Mouse (Mus musculus): ENCODE measurements around the gene Prkcb.

The Prkcb gene

GRCm38 (mm10) chr7:122410873-122411272 is 122.3 kb downstream of the Prkcb start:
- DNase-seq = no peak

DNA sequence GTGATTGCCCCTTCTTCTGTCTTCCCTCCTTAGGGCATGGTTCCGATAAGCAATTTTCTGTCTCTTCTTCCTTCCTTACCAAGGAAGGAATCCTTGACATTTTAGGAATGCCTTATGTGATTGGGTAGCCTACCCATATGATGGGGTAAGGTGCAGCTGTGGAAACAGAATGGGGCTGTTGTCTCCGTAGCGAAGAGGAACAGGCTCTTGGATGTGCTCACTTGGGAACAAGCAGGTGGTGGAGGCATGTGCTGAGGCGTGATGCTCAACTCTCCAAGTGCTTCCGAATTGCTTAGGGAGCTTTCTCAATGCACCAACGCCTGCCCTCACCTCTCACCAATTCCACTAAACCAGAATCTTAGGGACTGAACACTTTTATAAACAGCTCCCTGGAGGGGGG is 124.7 kb downstream of the Prkcb start:
- DNase-seq = no peak

GRCm38 (mm10) chr7:122414146-122414545 is 125.6 kb downstream of the Prkcb start:
- DNase-seq = no peak

- DNase-seq = no peak
These were observed 126.1 kb downstream of the Prkcb start for GRCm38 (mm10) chr7:122414608-122415007.

DNA sequence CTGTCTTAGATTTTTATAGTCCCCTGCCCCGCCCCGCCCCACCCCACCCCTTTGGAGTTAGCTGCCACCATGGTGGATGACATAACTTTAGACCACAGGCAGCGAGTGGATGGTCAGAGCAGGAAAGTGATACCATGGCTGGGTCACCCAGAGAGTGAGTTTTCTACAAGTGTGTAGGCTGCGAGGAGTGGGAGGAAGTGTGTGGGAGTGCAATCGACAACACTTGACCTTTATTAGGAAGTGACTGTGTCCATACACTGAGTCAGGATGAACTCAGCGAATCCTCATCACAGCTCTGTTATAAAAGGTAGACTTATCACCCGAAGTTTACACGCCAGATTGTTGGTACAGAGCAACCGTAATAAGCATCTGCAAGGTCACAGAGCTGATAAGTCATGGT is 126.8 kb downstream of the Prkcb start:
- DNase-seq = no peak

GRCm38 (mm10) chr7:122415904-122416303 is 127.4 kb downstream of the Prkcb start:
- no peak for DNase-seq

DNA sequence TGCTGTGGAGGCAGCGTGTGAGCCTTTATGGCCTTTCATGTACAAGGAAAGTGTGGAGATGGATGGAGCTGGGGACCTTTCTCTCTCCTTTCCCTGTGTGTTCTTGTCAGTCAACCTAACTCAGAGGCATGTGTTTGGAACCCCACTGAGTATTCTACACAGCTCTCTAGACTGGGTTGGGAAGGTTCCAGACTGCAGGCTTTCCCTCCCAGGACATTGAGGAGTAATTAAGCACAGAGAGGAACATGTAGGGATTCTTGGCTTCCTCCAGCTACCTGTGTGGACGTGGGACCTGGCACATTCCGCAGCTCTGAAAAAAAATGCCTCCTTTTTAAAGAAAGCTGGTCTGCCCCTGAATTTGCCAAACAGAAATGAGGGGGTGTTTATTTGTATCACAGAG is 130.0 kb downstream of the Prkcb start:
- DNase-seq = no peak

- no peak for DNase-seq
These were observed 135.3 kb downstream of the Prkcb start for GRCm38 (mm10) chr7:122423816-122424215.

DNA sequence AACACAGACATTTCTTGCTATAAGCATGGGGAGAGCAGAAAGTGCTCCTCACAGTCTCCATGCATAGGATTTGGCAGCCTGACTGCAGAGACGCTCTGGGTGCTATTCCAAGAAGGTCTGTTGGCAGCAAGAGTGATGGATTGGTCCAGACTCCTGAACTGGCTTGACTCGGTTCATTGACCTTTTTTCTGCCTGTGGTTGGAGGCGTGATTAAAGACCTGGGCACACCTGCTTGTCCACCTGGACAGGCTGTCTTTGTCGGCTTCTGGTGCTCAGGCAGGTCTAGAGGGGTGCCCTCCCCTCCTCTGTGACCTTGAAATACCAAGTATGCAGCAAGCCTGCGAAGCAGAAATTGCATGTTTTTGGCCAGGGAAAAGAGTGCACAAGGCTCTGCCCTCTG is 140.6 kb downstream of the Prkcb start:
- DNase-seq = no peak

DNA sequence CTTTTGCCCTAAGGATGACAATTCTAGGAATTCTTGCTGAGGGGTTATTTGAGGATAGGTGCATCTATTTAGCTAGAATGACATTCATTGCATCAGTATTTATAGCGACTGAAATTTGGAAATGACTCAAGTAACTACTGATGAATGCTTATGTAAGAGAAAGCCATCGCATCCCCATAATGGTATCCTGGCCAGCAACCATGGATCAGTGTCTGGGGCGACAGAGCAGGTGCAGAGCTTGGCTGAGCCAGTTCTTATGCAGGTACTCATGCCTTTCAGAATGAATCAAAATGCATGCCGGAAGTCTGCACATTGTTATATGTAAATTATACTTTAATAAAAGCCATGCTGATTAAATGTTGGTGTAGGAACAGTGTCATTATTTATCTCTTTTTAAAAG is 143.8 kb downstream of the Prkcb start:
- DNase-seq = no peak

- DNase-seq = no peak
These were observed 144.8 kb downstream of the Prkcb start for GRCm38 (mm10) chr7:122433377-122433776.

GRCm38 (mm10) chr7:122434941-122435340 is 146.4 kb downstream of the Prkcb start:
- no peak for DNase-seq

GRCm38 (mm10) chr7:122435561-122435960 is 147.0 kb downstream of the Prkcb start:
- no peak for DNase-seq

DNA sequence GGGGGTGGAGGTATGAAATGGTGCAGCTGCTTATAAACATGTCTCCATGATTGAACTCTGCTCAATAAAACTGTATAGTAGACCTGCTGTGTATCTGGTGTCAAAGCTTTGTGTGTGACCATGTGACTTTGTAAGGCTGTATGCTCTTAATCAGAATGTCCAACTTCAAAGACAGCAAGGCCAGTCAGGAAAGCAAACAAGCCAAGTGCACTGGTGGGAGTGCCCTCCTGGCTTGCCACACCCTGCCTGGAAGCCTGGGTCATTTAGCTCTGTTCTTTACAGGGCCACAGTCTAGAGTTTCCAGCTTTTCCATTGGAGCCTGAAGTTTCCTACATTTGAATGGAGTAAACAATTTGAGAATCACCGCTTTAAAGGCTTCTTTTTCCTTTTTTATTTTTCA is 148.8 kb downstream of the Prkcb start:
- no peak for DNase-seq

DNA sequence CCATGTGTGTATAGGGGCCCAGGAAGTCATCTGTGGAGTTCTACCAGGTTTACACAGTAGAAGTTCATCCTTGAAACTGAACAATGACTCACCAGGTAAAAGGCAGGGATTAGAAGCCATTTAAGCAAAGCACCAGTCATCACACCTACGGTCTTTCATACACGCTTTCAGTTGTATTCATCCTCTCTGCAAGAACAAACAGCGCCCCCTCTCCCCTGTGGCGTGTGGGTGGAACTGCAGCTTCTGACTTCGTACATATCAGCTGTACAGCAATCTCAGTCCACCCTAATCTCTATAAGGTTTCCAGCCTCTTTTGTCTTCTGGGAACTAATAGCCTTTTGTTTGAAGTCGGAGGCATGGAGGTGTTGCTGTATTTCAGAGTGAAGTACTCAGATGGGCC is 156.5 kb downstream of the Prkcb start:
- DNase-seq = peak in 1 of 2 experiments; percentile 2

- DNase-seq = no peak
These were observed 164.1 kb downstream of the Prkcb start for GRCm38 (mm10) chr7:122452671-122453070.

- DNase-seq = peak; percentile 63 to 66
These were observed 170.8 kb downstream of the Prkcb start for GRCm38 (mm10) chr7:122459203-122459965.

DNA sequence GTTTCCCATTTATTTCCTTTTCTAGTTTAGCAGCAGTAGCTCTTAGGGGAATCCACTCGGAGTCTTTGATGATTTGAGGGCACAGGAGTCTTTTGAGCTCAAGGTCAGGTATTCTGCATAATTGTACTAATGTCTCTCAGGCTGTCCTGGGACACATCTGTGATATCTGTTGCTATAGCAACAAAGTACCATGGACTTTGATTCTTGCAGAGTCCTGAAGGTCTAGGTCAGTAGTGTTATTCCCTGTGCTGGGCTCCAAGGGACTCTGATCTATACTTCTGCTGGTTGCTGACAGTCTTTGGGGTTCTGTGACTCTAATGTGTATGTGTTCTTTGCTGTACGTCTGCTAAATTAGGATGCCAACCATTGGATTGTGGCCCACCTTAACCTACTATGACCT is 171.5 kb downstream of the Prkcb start:
- DNase-seq = no peak

- no peak for DNase-seq
These were observed 177.4 kb downstream of the Prkcb start for GRCm38 (mm10) chr7:122465823-122466549.

DNA sequence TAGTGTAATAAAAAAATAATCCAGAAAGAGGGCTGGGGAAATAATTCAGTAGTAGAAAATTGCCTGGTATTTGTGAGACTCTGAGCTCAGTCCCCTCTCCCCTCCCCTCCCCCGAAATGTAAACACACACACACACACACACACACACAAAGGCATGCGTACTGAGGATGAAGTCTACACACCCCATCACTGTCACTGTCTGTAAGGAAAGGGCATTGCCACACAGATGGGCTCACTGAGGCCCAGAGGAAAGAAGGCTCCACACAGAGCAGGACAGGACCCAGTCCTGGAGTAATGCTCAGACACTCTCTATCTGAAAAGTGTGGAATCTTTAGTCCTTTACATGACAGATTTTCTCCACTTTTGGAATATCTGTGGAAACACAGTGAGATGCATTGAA is 178.2 kb downstream of the Prkcb start:
- DNase-seq = no peak

- no peak for DNase-seq
These were observed 179.3 kb downstream of the Prkcb start for GRCm38 (mm10) chr7:122467831-122468230.

DNA sequence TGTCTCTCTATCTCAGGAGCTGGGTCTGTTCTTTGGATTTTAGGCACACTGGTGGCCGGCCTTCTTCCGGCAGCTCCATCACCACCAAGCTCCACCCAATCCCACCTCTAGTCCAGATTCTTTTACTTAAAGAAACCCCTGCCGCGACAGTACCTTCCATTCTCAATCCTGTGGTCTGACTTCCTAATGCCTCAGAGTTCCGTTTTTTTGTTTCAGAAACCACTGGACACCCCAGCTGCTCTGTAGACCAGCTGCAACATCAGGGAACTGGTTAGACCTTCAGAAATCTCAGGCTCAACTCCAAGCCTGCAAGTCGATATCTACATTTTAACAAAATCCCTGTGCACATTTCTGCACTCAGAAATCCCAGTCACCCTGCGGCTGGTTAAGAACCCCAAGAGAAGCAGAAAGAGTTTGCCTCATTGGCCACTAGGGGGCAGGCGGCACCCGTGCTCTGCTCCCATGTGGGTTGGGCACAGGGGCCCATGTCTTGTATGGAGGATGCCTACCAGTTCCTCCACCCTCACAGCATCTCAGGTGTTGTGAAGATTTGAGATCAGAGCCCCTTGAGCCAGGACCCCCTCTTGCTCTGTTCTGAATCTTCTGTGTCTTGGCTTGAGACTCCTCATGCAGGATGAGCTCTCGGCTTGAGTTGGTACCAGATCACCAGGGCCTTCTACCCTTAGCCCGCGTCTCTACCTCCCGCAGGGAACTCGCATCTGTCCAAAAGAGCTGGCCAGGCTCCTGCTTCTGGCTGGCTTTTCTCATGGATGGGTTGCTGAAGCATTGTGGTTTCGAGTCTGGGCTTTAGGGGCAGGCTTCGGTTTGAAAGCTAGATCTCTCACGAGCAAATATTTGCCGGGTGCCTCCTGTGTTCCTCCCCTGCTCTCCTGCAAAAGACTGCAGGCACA is 182.1 kb downstream of the Prkcb start:
- DNase-seq = peak; percentile 14 to 46

GRCm38 (mm10) chr7:122472223-122472622 is 183.7 kb downstream of the Prkcb start:
- DNase-seq = no peak
